Mouse (Mus musculus): ENCODE results near the gene Cdk5r1.

The Cdk5r1 gene

DNA sequence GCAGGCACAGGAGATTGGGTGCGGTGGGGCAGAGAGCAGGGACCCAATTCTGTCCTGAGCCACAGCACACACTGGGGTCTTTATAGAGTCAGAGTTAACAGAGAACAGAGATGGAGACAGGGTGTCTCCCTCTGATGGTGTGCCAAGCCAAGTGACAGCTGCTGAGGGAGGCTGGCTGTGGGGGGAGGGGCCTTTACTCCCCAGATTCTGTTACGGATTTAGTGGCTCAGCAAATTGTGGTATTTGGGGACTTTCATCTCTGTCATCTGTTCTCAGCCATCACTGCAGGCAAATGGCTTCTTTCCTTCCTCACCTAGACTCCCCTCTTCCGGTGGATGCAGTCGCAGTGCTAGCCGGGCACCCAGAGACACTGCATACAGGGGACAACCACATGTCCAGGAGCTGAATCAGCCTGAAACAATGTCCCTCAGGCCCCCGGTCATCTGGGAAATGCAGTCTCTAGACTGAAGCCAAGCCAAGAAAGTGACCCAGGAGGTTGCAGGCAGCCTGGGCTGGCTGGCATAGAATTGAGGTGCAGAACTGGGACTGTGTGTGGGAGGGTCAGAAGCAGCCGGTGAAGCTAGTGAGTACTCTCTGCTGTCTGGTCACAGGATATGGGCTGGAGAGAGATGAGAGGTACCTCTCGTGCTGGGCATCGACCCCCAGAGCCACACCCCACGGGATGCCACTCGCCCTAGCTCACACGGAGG, 12.5 kb downstream of the Cdk5r1 start:
- no peak for TF ChIP-seq GATA4 (IDR thresholded peaks at IDR 0.05; ENCODE audit: insufficient replicate concordance, low read length)

DNA sequence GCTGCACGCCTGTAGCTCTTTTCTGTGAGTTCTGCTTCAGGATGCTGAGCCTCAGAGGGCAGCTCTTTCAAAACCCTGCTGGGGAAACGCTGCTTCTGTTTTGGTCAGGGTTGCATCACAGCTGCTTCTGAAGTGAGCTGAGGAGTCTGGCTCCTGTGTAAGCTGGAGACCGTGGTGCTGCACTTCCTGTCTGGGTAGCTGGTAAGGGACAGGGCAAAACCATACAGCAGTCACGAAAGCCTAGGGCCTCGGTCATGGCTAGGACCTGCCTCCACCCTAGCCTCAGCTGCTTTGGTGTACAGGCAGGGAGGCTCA, 13.0 kb downstream of the Cdk5r1 start:
- TF ChIP-seq GATA4 (IDR thresholded peaks at IDR 0.05; ENCODE audit: insufficient replicate concordance, low read length): no peak

DNA sequence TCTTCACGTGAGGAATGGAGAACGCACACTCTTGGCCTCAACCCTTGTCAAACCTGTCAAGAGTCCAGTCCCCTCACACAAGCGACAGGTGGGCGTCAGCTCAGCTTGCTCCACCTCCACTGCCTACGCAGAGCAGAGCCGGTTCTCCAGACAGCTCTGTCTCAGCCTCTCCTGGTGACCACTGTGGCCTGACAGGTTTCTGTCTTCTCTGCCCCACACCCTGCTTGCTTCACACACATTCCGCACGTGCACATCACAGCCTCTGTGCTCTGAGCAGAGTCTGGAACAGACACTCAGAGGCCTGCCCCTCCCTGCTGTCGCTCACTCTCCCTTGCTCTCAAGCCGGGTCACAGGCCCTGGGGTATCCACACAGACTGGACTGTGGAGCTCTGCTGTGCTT, 14.0 kb downstream of the Cdk5r1 start:
- no peak for TF ChIP-seq GATA4 (IDR thresholded peaks at IDR 0.05; ENCODE audit: insufficient replicate concordance, low read length)

DNA sequence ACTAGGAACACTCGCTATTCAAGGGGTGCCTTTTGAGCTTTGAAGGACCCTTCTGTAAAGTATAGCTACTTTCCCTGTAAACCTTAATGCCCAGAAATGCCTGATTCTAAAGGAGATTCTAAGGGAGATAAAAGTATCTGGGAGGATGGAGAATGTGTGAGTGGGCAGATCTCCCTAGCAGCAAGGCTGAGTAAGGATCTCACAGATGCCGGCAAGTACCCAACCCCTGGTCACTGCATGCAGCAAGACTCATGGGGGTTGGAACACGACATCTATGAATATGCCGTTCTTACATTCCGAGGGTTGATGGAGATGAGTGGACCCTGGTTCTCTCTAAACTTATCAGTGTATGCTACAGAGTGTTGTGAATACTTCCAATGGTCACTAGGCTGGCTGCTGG, 16.4 kb downstream of the Cdk5r1 start:
- no peak for TF ChIP-seq GATA4 (IDR thresholded peaks at IDR 0.05; ENCODE audit: insufficient replicate concordance, low read length)

DNA sequence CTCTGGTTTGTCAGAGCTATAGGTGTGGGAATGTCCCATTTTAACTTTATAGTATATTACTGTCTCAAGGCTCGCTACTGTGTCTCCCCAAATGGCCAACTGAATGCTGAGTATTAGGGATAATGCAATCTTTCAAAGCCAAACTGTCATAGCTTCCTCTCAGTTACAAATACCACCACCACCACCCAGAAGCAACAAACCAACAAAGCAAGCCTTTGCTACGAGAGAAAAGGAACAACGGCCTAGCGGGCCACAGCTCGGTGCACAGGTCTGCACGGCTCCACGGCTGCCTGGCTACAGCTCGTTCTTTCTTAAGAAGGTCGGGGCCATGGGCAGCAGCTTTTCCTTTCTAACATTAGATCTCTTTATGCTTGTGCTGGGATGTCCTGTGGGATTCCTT, 18.0 kb downstream of the Cdk5r1 start:
- no peak for TF ChIP-seq GATA4 (IDR thresholded peaks at IDR 0.05; ENCODE audit: insufficient replicate concordance, low read length)

DNA sequence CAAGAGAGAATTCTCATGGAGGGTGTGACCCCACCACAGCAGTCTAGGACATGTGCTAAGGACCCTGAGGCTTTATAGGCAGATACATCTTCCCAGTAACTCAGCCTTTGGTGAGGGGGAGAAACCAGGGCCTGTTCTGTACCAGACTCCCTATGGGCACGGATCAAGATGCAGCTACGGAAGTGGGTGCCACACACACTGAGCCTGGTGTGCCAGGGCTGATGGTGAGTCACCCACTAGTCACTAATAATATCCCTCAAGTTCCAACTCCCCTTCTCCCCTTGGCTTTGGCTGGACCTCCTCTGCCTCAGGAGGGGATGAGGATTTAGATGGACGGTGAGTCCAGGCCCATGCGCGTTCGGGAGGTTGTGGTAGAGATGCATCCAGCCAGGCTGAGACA, 19.1 kb downstream of the Cdk5r1 start:
- TF ChIP-seq GATA4 (IDR thresholded peaks at IDR 0.05; ENCODE audit: insufficient replicate concordance, low read length): no peak

DNA sequence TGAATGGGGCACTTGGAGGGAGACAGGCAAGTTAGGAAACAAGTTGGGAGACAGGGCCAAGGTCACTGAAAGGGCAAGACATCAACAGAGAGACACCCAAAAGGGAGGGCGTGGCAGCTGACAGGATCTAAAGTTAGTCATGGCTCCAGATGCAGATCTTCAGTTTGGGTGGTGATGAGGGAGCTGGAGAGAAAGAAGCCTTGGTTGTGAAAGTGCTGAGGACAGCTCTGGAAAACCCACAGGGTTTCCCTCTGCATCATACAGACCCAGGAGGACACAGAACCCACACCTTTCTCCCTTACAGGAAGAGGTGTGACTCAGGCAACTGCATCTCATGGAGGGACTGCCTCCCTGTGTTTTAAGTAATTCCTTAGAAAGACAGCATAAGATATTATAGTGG, 19.8 kb downstream of the Cdk5r1 start:
- TF ChIP-seq GATA4 (IDR thresholded peaks at IDR 0.05; ENCODE audit: insufficient replicate concordance, low read length): no peak

DNA sequence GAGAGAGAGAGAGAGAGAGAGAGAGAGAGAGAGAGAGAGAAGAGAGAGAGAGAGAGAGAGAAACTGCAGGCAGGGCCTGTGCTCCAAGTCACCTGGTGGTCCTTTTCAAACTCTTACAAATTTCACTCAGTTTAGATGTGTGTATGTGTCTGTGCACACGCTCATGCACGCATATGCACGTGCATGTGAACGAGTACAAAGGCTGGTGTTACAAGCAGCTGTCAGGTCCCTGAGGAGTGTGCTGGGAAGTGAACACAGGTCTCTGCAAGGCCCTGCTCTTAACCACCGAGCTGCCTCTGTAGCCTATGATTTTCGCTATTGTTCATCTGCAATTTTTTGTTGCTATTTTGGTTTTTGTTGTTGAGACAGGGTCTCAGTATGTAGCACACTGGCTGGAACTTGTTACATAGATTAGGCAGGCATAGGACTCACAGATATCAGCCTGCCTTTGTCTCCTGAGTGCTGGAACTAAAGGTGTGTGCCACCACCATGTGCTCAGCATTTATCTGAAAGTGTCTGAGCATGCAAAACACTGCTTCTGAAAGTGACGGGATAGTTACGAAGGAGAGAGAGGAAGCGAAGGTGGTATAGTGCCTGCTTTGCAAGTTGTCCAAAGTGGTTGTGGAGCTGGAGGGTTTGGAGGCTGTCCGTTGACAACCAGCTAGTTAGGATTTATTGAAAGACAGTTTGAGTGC, 20.5 kb downstream of the Cdk5r1 start:
- TF ChIP-seq GATA4 (IDR thresholded peaks at IDR 0.05; ENCODE audit: insufficient replicate concordance, low read length): no peak

DNA sequence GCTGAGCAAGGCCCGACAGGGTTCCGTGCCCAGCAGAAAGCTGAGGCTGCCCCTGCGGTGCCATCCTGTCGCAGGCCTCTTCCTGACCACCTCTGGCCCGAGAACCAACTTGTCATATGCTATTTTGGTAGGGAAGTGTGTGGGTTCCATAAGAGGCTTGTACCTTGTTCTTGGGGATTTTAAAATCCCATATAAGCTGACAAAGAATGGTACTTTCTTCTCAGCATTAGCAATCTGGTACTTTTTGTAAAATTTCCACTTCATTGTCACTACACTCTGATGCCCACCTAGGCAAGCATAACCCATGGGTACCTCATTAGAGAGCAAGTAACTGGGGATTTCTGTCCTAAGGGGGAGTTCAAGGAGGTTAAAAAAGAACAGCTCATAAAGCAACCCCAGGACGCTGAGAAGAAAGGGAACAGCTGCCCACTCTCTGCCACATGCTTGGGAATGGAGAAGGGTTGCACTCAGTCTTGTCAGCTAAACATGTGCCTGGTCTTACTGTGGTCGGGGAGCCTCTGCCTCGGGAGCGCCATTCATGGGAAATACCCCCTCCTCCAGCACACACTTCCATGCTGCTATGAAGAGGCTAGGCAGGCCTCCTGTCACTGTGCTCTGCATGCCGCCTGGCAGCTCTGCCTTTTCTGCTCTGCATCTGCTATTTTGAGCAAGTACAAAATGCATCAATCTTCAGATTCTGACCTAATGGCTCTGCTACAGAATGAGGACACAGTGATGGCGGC, 21.7 kb downstream of the Cdk5r1 start:
- TF ChIP-seq GATA4 (IDR thresholded peaks at IDR 0.05; ENCODE audit: insufficient replicate concordance, low read length): no peak

DNA sequence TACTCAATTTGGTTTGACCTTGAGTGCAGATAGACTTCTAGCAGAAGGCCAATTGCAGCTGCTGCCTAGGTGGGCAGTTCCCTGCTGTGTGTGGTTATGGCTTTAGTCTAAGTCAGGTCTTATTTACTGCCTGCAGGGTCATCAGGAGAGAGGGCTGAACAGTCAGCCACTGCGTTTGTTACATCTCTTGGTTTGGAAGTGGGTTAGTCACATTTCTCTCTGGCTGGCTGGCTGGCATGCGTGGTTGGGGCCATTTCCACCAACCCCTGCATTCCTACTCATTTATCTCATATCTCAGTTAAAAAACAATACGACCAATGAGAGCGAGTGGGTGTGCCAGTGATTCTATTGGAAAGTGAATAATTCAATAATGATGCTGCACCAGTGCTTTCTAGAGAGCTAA, 22.7 kb downstream of the Cdk5r1 start:
- TF ChIP-seq GATA4 (IDR thresholded peaks at IDR 0.05; ENCODE audit: insufficient replicate concordance, low read length): no peak

DNA sequence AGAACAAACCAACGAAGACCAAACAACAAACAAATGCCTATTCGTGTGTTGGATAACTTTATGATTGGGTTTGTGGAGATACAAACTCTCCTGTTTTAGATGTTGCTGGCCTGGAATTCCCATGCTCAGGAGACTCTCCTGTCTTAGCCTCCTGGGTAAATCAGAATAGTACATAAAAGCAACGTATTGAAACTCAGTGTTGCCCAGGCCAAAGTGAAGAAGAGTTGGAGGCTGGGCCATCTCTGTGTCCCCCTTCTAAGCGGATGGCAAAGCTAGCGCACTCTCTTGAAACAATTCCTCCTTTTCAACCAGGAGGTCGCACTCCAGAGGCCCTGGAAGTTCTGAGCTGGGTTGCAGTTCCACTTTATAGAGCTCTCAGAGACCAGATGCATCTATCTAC, 26.5 kb downstream of the Cdk5r1 start:
- TF ChIP-seq GATA4 (IDR thresholded peaks at IDR 0.05; ENCODE audit: insufficient replicate concordance, low read length): no peak

DNA sequence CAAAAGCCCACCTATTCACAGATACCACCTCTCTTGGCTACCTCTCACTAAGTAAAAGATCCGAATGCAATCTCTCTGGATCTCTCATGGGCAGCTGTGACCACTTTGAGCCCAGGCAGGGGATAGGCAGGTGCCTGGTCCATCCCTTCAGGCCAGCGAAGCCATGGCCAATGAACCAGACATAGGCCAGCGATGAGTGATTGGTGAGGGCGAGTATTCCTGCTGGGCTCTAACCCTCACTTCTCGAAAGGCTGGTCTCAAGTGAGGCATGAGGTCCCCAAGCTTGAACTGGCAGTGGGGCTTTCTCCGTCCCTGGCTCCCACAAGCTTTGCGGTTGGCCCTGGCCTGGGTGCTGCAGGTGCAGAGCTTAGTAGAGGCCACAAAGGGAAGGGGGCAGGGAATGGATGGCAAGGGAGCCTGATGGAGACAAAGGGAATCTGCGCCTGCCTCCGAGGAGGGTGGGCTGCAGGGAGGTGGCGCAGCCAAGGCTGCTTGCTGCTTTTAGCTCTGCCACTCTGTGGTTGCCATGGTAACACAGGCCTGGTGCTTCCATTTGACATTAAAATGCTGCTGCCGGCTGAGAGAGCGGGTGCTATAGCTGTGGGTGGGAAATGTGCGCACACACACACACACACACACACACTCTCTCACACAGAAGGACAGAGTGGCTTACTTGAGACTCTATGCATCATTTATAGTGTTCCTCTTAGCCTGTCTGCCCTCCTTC, 27.1 kb downstream of the Cdk5r1 start:
- TF ChIP-seq GATA4 (IDR thresholded peaks at IDR 0.05; ENCODE audit: insufficient replicate concordance, low read length): no peak

DNA sequence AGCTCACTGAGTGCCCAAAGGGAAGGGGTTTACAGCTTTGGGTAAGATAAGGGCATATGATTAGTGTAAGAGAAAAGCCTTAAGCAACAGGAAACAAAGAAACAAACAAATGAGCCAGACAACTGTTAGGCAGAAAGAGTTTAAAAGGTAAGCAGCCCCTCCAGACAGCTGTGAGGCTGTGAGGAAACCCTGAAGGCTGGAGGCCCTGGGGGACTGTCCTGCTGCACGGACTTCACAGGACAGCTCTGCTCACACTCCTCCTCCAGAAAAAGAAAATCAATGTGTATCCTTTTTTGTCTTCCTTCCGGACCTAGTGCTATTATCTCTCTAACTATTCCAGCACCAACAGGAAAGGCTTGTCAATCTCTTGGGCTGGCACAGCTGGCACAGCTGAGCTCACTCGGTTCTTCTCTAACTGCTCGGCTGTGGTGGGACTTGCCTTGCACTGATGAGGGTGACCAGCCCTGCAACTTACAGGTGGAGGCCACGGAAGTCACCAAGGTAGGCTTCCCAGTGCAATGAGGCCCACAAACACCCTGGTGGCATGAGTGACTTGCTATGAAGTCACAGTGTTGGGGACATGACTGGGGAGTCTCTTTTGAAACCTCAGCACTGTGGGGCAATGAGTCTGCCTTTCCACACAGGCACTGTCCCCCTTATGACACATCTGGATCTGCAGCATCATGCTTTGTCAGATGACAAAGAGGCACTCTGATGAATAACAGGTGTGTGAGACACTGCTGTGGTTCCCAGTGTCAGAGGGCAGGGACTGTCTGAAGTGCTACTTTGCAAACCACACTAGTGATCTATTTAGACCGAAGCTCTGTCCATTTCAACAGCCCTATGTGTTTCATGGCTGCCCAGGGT, 27.9 kb downstream of the Cdk5r1 start:
- no peak for TF ChIP-seq GATA4 (IDR thresholded peaks at IDR 0.05; ENCODE audit: insufficient replicate concordance, low read length)

DNA sequence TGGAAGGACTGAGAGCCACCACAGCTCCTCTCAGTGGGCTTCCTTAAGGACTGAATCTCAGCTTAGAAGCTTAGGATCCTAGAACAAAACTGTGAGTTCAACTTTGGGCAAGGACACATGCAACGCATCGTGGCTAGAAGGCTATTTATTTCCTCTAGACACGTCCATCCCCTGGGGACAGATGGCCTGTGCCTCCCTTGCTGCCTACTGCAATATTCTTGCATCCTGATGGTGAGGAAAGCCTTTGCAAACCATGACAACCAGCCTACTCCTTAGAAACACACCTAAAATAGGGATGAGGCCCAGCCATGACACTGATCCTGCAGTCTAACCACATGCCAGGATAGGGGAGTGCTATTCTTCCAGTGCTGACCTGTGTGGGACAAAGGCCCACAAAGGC, 28.8 kb downstream of the Cdk5r1 start:
- TF ChIP-seq GATA4 (IDR thresholded peaks at IDR 0.05; ENCODE audit: insufficient replicate concordance, low read length): no peak

DNA sequence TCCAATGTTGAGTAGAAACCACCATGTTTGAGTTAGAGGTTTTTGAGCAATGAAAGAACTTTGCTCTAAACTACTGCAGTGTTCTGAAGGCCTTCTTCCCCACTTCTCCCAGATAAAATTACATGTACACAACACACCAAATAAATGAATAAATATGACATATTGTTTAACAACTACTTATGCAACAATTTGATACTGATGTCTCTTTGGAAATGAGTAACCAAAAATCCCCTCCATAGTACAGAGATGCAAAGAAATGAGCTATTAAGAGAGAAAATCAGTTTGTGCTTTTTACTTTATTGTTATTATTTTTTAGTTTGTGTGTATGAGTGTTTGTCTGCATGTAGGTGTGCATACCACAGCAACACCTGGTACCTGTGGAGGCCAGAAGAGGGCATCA, 29.7 kb downstream of the Cdk5r1 start:
- no peak for TF ChIP-seq GATA4 (IDR thresholded peaks at IDR 0.05; ENCODE audit: insufficient replicate concordance, low read length)

Measured in liver, adult (tissue).